ENCODE assay signal across 31 mouse cellular contexts in genomic region chr5:3493968-3494367, GRCm38 (mm10). TPM values are rescaled to one million over a fixed set of nuclear protein-coding genes. Genes with fewer than 3 reads are reported as not detected.
DNase-seq lines count a peak whose midpoint lies in the region; ATAC-seq and TF ChIP-seq lines count a peak whose summit lies in the region.
"Had no signal": no experiment of that assay in that cellular context is flagged by ENCODE, and none has a peak within 500 bp of the region (broad histone marks: within the 10 kb centered on the region; RNA-seq: fewer than 3 reads in every experiment).

No protein-coding gene starts in this region.

- peak; percentile 64 to 68 for DNase-seq in B cell, adult 2 months
- DNase-seq in splenic B cell, adult 2 months (ENCODE audit: low read depth, low spot score): peak; percentile 81
- DNase-seq in kidney, postnatal 36 days: no peak
- no peak for DNase-seq in heart, adult 2 months
- DNase-seq: adrenal gland, postnatal 14 days; cerebellum, adult 18-20 months; cerebellum, postnatal 10 days; gastrocnemius, adult 2 months; gastrocnemius, postnatal 36 days; kidney, adult 11 months; kidney, postnatal 25 days; left cerebral cortex, postnatal 4 days; liver, embryonic 13.5 days; lung, adult 2 months; lung, postnatal 14 days; midbrain, embryonic 14.5 days; right cerebral cortex, postnatal 25 days; thymus, adult 18-20 months; thymus, postnatal 25 days had no signal

- peak overlapping the region; percentile 73 for H3K4me3 ChIP-seq in megakaryocyte, embryonic 14.5 days (replicated peaks)
- H3K4me3 ChIP-seq in bone marrow, adult 2 months (replicated peaks; ENCODE audit: control insufficient read depth, low read depth, low read length): no peak overlapping the region
- no peak overlapping the region for H3K4me3 ChIP-seq in heart, adult 2 months
- H3K4me3 ChIP-seq: erythroblast, embryonic 14.5 days; gastrocnemius, adult 2 months; heart, embryonic 12.5 days; kidney, embryonic 15.5 days; layer of hippocampus, adult 2 months; left cerebral cortex, adult 2 months; liver, embryonic 13.5 days; neural tube, embryonic 15.5 days had no signal

- peaks cover 96% of the 10 kb centered on the region for H3K4me1 ChIP-seq in megakaryocyte, embryonic 14.5 days
- peaks cover 11% of the 10 kb centered on the region for H3K4me1 ChIP-seq in bone marrow, adult 2 months (ENCODE audit: control insufficient read depth, insufficient read depth, low read length)
- H3K4me1 ChIP-seq in heart, adult 2 months (ENCODE audit: control insufficient read depth, insufficient read depth, low read length): peaks cover 2% of the 10 kb centered on the region

- H3K79me2 ChIP-seq in heart, adult 2 months (replicated peaks; ENCODE audit: control insufficient read depth, insufficient read depth, low read length): no peaks in the 10 kb centered on the region

- H3K36me3 ChIP-seq in megakaryocyte, embryonic 14.5 days (replicated peaks; ENCODE audit: low read length): peaks cover 33% of the 10 kb centered on the region
- no peaks in the 10 kb centered on the region for H3K36me3 ChIP-seq in splenic B cell, adult 2 months (ENCODE audit: control insufficient read depth, insufficient read depth, low read length, poor library complexity, severe bottlenecking)
- H3K36me3 ChIP-seq in heart, adult 2 months (ENCODE audit: control insufficient read depth, insufficient read depth, low read length): no peaks in the 10 kb centered on the region
- H3K36me3 ChIP-seq: heart, embryonic 12.5 days; kidney, embryonic 15.5 days; neural tube, embryonic 15.5 days had no signal

- peak overlapping the region; percentile 60 for H3K27ac ChIP-seq in bone marrow, adult 2 months (ENCODE audit: control insufficient read depth, insufficient read depth, low read depth, low read length, poor library complexity)
- no peak overlapping the region for H3K27ac ChIP-seq in heart, adult 2 months
- H3K27ac ChIP-seq: gastrocnemius, adult 2 months; hindbrain, embryonic 14.5 days; kidney, embryonic 15.5 days; layer of hippocampus, adult 2 months; left cerebral cortex, adult 2 months; neural tube, embryonic 15.5 days; stomach, postnatal 0 days had no signal

- no peaks in the 10 kb centered on the region for H3K27me3 ChIP-seq in megakaryocyte, embryonic 14.5 days (replicated peaks)
- H3K27me3 ChIP-seq in splenic B cell, adult 2 months (ENCODE audit: control insufficient read depth, insufficient read depth, low read length, poor library complexity, severe bottlenecking): no peaks in the 10 kb centered on the region
- no peaks in the 10 kb centered on the region for H3K27me3 ChIP-seq in heart, adult 2 months (ENCODE audit: control insufficient read depth, insufficient read depth, low read length)
- H3K27me3 ChIP-seq: heart, embryonic 12.5 days; kidney, embryonic 15.5 days; liver, embryonic 13.5 days; neural tube, embryonic 15.5 days had no signal

- WGBS in bone marrow, adult 2 months: 67% methylated on average over 9 of the region's 9 CpGs
- WGBS in heart, adult 2 months: 94% methylated on average over 9 of the region's 9 CpGs

- no peaks in the 10 kb centered on the region for H3K9me3 ChIP-seq in megakaryocyte, embryonic 14.5 days
- H3K9me3 ChIP-seq: heart, embryonic 12.5 days; kidney, embryonic 15.5 days; liver, embryonic 13.5 days; neural tube, embryonic 15.5 days had no signal

- TF ChIP-seq POLR2A in bone marrow, adult 2 months (IDR thresholded peaks at IDR 0.05; ENCODE audit: borderline replicate concordance, control insufficient read depth, low read depth, low read length): no peak
- TF ChIP-seq POLR2A in heart, adult 2 months (IDR thresholded peaks at IDR 0.05; ENCODE audit: insufficient read depth, low read depth, low read length): no peak

- no peak for TF ChIP-seq CTCF in bone marrow, adult 2 months (IDR thresholded peaks at IDR 0.05; ENCODE audit: control insufficient read depth, insufficient read depth, low read length)
- TF ChIP-seq CTCF in heart, adult 2 months (IDR thresholded peaks at IDR 0.05): no peak

- intact Hi-C loops in heart, adult 2 months (cut with DNase I): no loop called here

- ATAC-seq in megakaryocyte, adult 5-6 weeks (ENCODE audit: poor library complexity, severe bottlenecking): no peak
- ATAC-seq: forebrain, embryonic 16.5 days had no signal

- no peak for TF ChIP-seq EP300 in heart, adult 2 months (IDR thresholded peaks at IDR 0.05; ENCODE audit: insufficient read depth, low read depth, low read length)

- no peak overlapping the region for H3K9ac ChIP-seq in heart, adult 2 months (ENCODE audit: low read depth, low read length)
- H3K9ac ChIP-seq: heart, embryonic 12.5 days; hindbrain, embryonic 14.5 days; kidney, embryonic 15.5 days; liver, embryonic 13.5 days; neural tube, embryonic 15.5 days had no signal

RNA-seq across cellular contexts. Expression of gene Fam133b, which starts 49.7 kb away (rescaled TPM):
- 3.6 and 13.4 TPM in 2 replicates for polyA plus RNA-seq in megakaryocyte, embryonic 14.5 days (2012; ENCODE audit: insufficient read depth, low replicate concordance)
- 37.1 and 39.5 TPM in 2 replicates for total RNA-seq in megakaryocyte, adult 5-6 weeks (2015)
- total RNA-seq in megakaryocyte, adult 5-6 weeks (2017): 47.1 and 50.9 TPM in 2 replicates
- 34.4 and 35.2 TPM in 2 replicates for polyA plus RNA-seq in bone marrow, adult 2 months (2011; ENCODE audit: insufficient read depth, insufficient read length, low replicate concordance, missing spikeins)
- total RNA-seq in heart, adult 2 months (2021): 10 to 100 TPM; 11.3 to 12.1 TPM
- polyA plus RNA-seq in heart, adult 2 months (2012; rRNA removed): 4.1 and 7.2 TPM in 2 replicates

Comparison
In these comparisons a context has a peak if more than half of its experiments do, and no peak if none do; other contexts are left out.
1. DNase-seq: peak in B cell, adult 2 months (2 of 2) and splenic B cell, adult 2 months (single experiment); none in kidney, postnatal 36 days (0 of 2) and heart, adult 2 months (0 of 2).